Mouse (Mus musculus): ENCODE measurements at regions not wholly inside any gene's neighbourhood (a gene's known extent, or its start where the extent isn't known, plus 50 kb on each side); places are given as distances from the start of the nearest gene placed in this dataset.

DNA sequence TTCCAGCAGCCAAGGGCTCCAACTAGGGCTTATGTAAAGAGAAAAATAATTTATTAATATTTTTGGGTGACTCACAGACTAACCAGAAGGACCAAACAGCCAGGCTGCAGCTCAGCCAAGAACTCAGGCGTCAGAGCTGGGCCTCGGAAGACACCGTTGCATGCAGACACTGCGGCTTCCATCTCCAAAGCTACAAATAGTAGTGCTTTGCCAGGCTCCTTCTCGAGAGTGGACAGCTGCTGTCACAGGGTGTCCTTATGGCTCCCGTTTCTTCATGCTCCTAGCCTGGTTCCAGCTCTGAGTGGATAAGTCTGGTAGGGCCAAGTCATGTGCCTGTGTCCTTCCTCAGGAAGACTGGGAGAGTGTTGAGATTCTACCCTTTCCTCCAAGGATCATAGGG lies 190.8 kb upstream of the Creb1 start:
- H3K4me3 ChIP-seq (replicated peaks) = no peak overlapping the region
- no peak for ATAC-seq (ENCODE audit: insufficient number of reproducible peaks, insufficient read depth, low FRiP score, low TSS enrichment, low read depth)

DNA sequence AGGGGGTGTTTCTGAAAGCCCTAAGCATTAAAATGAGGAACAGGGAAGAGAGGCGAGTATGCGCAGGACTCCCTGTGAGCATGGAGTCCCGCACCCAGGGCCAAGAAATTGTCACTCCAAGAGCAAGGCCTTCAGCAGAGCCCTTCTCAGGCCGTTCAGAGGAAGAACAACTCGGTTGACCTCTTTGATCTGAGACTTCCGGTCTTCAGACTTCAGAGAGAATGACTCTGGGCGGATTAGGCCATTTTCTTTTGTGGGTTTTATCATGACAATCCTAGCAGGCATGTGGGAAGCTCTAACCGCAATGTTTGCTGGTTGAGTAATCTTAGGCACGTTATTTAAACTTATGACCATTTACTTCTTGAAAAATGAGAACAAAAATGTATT lies 193.9 kb upstream of the Creb1 start:
- Histone ChIP-seq H3K9me3 (no peaks in the 10 kb centered on the region), H3K4me3 (replicated peaks) (no peak overlapping the region), H3K4me1 (replicated peaks) (no peaks in the 10 kb centered on the region), H3K4me2 (no peak overlapping the region), H3K36me3 (no peaks in the 10 kb centered on the region), H3K27ac (no peak overlapping the region), H3K27me3 (no peaks in the 10 kb centered on the region), H3K9ac (replicated peaks) (no peak overlapping the region)
- ATAC-seq (ENCODE audit: insufficient number of reproducible peaks, insufficient read depth, low FRiP score, low TSS enrichment, low read depth) = no peak
- 43% methylated on average over 9 of the region's 9 CpGs for WGBS

More for the DNA sequence above, 190.8 kb upstream of the Creb1 start:
- Histone ChIP-seq H3K9ac (replicated peaks) (no peak overlapping the region), H3K4me2 (no peak overlapping the region), H3K4me1 (replicated peaks) (no peaks in the 10 kb centered on the region), H3K27me3 (no peaks in the 10 kb centered on the region), H3K9me3 (no peaks in the 10 kb centered on the region), H3K36me3 (no peaks in the 10 kb centered on the region), H3K27ac (no peak overlapping the region)
- WGBS = 89% methylated on average over 6 of the region's 6 CpGs

DNA sequence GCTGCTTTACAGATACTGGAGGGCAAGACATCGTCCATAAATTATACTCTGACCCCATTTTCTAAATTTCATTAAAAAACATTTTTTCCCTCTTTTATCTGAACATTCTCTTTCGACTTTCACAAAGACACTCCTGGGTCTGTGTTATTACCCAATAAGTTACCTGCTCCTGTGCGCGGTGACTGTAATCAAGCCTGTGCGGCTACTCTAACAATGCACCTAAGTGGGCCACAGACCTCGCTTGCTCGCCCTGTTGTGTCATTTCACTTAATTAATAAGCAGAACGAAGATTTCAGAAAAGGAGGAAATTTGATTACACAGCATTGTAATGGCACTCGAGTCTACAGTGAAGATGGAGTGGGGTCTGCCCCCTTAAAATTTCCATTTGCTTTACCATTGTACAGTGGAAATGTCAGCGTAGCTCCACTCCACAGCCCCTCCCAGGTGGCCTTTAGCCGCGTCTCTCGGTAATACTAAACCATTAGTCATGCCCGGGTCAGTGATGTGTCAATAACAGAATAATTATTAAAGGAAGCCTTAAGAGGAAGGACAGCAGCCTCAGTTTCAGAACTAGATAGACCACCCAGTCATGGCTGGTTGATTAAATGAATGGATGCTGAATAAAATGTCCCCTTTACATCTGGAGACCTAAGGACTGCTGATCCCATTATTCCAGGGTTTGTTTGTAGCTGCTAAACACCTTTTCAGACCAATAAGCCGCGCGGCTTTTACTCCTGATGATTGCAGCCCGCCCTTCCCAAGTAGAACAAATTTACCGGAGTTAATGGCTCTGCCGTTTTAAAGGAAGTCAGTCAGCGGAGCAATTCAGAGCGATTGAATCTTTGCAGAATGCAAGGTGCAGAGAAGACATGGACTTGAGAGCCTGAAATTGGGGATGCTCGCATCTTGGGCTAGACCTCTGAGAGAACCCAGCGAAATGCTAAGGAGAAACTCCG lies 194.5 kb upstream of the Creb1 start:
- WGBS = 63% methylated on average over 25 of the region's 25 CpGs
- H3K9ac ChIP-seq (replicated peaks) = no peak overlapping the region
- H3K4me2 ChIP-seq = no peak overlapping the region
- no peak for ATAC-seq (ENCODE audit: insufficient number of reproducible peaks, insufficient read depth, low FRiP score, low TSS enrichment, low read depth)
- no peaks in the 10 kb centered on the region for H3K9me3 ChIP-seq
- no peak overlapping the region for H3K4me3 ChIP-seq (replicated peaks)
- H3K27ac ChIP-seq = no peak overlapping the region
- H3K4me1 ChIP-seq (replicated peaks) = no peaks in the 10 kb centered on the region
- no peaks in the 10 kb centered on the region for H3K36me3 ChIP-seq
- no peaks in the 10 kb centered on the region for H3K27me3 ChIP-seq

- H3K9ac ChIP-seq (replicated peaks) = no peak overlapping the region
- H3K27me3 ChIP-seq = no peaks in the 10 kb centered on the region
- no peak for ATAC-seq (ENCODE audit: insufficient number of reproducible peaks, insufficient read depth, low FRiP score, low TSS enrichment, low read depth)
- H3K36me3 ChIP-seq = no peaks in the 10 kb centered on the region
- no peak overlapping the region for H3K27ac ChIP-seq
- no peaks in the 10 kb centered on the region for H3K9me3 ChIP-seq
- 83% methylated on average over 2 of the region's 2 CpGs for WGBS
- H3K4me3 ChIP-seq (replicated peaks) = no peak overlapping the region
- no peak overlapping the region for H3K4me2 ChIP-seq
- H3K4me1 ChIP-seq (replicated peaks) = 0 out of 2 replicates have a peak, but pooled peaks cover 3% of the 10 kb centered on the region
These were observed 200.9 kb upstream of the Creb1 start for GRCm38 (mm10) chr1:64331566-64331965.

DNA sequence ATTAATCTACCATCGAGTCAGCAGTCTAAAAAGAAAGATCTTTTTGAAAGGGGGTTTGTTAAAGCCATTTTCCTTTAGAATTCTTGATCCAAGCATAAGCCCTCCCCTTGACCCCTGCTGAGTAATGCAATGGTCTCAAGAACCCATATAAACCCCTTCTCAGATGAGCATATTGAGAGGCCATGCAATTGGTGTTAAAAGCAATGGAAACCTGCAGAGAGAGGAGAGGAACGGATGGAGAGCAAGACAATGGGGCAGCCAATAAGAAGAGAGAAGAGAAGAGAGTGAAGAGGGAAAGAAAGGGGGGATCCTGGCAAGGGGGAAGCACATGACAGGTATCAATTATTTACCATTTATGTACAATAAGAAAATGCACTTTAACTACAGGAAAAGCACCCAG lies 201.7 kb upstream of the Creb1 start:
- H3K27me3 ChIP-seq = no peaks in the 10 kb centered on the region

GRCm38 (mm10) chr1:64322197-64322596 lies 200.1 kb upstream of the Klf7 start:
- no peak overlapping the region for H3K9ac ChIP-seq (replicated peaks)
- no peaks in the 10 kb centered on the region for H3K4me1 ChIP-seq (replicated peaks)
- no peak overlapping the region for H3K4me2 ChIP-seq
- H3K4me3 ChIP-seq (replicated peaks) = no peak overlapping the region
- H3K9me3 ChIP-seq = 0 out of 2 replicates have a peak, but pooled peaks cover 4% of the 10 kb centered on the region
- H3K36me3 ChIP-seq = no peaks in the 10 kb centered on the region
- ATAC-seq (ENCODE audit: insufficient number of reproducible peaks, insufficient read depth, low FRiP score, low TSS enrichment, low read depth) = no peak
- 88% methylated on average over 4 of the region's 4 CpGs for WGBS
- H3K27me3 ChIP-seq = no peaks in the 10 kb centered on the region
- no peak overlapping the region for H3K27ac ChIP-seq

More for the DNA sequence above, 201.7 kb upstream of the Creb1 start:
- Histone ChIP-seq H3K4me2 (no peak overlapping the region), H3K9ac (replicated peaks) (no peak overlapping the region), H3K27ac (no peak overlapping the region), H3K9me3 (0 out of 2 replicates have a peak, but pooled peaks cover 4% of the 10 kb centered on the region), H3K4me3 (replicated peaks) (no peak overlapping the region), H3K4me1 (replicated peaks) (0 out of 2 replicates have a peak, but pooled peaks cover 3% of the 10 kb centered on the region), H3K36me3 (no peaks in the 10 kb centered on the region)
- ATAC-seq (ENCODE audit: insufficient number of reproducible peaks, insufficient read depth, low FRiP score, low TSS enrichment, low read depth) = no peak
- 62% methylated on average over 2 of the region's 2 CpGs for WGBS

DNA sequence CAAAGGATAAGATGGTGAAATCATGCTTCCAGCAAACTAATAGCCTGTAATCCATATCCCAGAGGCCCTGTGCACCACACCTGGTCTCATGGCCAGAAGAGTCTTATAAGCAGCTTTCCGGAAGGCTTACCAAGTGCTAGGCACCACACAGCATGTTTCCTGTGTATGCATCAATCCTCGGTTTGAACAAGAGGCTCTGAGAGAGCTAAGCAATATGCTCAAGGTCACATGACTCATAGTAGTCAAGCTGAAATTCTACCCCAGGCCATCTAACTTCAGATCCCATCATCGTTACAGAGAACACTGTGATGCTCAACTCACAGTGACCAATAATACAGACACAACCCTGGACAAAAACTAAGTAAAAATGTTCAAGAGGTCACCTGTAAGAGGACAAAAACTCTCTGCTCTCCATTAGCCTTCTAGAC lies 197.1 kb upstream of the Klf7 start:
- Histone ChIP-seq H3K27ac (no peak overlapping the region), H3K36me3 (no peaks in the 10 kb centered on the region), H3K4me2 (no peak overlapping the region), H3K27me3 (no peaks in the 10 kb centered on the region), H3K4me3 (replicated peaks) (no peak overlapping the region), H3K9me3 (no peaks in the 10 kb centered on the region), H3K4me1 (replicated peaks) (no peaks in the 10 kb centered on the region), H3K9ac (replicated peaks) (no peak overlapping the region)
- ATAC-seq (ENCODE audit: insufficient number of reproducible peaks, insufficient read depth, low FRiP score, low TSS enrichment, low read depth) = no peak
- 68% methylated on average over 3 of the region's 3 CpGs for WGBS

- H3K9ac ChIP-seq (replicated peaks) = no peak overlapping the region
- H3K4me2 ChIP-seq = no peak overlapping the region
- no peaks in the 10 kb centered on the region for H3K27me3 ChIP-seq
- H3K27ac ChIP-seq = no peak overlapping the region
- H3K9me3 ChIP-seq = no peaks in the 10 kb centered on the region
- WGBS = 82% methylated on average over 8 of the region's 8 CpGs
- no peaks in the 10 kb centered on the region for H3K36me3 ChIP-seq
- ATAC-seq (ENCODE audit: insufficient number of reproducible peaks, insufficient read depth, low FRiP score, low TSS enrichment, low read depth) = no peak
- no peaks in the 10 kb centered on the region for H3K4me1 ChIP-seq (replicated peaks)
- H3K4me3 ChIP-seq (replicated peaks) = no peak overlapping the region
These were observed 196.5 kb upstream of the Klf7 start for GRCm38 (mm10) chr1:64318440-64319154.

GRCm38 (mm10) chr1:64317032-64317636 lies 195.1 kb upstream of the Klf7 start:
- Histone ChIP-seq H3K9ac (replicated peaks) (no peak overlapping the region), H3K4me2 (no peak overlapping the region), H3K36me3 (no peaks in the 10 kb centered on the region), H3K4me3 (replicated peaks) (no peak overlapping the region), H3K27ac (no peak overlapping the region), H3K4me1 (replicated peaks) (no peaks in the 10 kb centered on the region), H3K27me3 (no peaks in the 10 kb centered on the region), H3K9me3 (no peaks in the 10 kb centered on the region)
- ATAC-seq (ENCODE audit: insufficient number of reproducible peaks, insufficient read depth, low FRiP score, low TSS enrichment, low read depth) = no peak
- whole genome bisulfite sequencing = 61% methylated on average over 5 of the region's 5 CpGs

DNA sequence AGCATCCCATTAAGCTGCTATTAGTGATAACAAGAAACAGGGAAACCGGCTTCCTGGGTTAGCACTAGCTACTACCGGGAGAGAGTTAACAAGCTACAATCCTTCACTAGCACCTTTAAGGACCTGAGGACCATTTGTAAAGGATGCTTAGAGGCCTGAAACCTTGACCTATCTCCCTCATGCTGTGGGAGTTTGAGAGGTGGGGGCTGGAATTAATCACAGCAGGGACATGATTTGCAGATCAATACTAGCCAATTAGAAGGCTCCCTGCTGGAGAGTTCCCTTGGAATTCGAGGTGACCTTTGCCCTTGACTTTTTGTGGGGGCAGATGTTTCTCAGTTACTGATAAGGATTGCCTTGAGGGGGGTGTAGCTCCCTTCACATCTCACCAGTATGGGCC lies 189.3 kb upstream of the Klf7 start:
- no peaks in the 10 kb centered on the region for H3K27me3 ChIP-seq
- no peak overlapping the region for H3K9ac ChIP-seq (replicated peaks)
- ATAC-seq (ENCODE audit: insufficient number of reproducible peaks, insufficient read depth, low FRiP score, low TSS enrichment, low read depth) = no peak
- 10% methylated on average over 3 of the region's 3 CpGs for WGBS
- no peak overlapping the region for H3K4me3 ChIP-seq (replicated peaks)
- H3K36me3 ChIP-seq = no peaks in the 10 kb centered on the region
- H3K27ac ChIP-seq = no peak overlapping the region
- no peak overlapping the region for H3K4me2 ChIP-seq
- no peaks in the 10 kb centered on the region for H3K9me3 ChIP-seq
- no peaks in the 10 kb centered on the region for H3K4me1 ChIP-seq (replicated peaks)

GRCm38 (mm10) chr1:64308560-64308959 lies 186.5 kb upstream of the Klf7 start:
- Histone ChIP-seq H3K4me3 (replicated peaks) (no peak overlapping the region), H3K27me3 (no peaks in the 10 kb centered on the region), H3K4me1 (replicated peaks) (no peaks in the 10 kb centered on the region), H3K9ac (replicated peaks) (no peak overlapping the region), H3K36me3 (no peaks in the 10 kb centered on the region), H3K4me2 (no peak overlapping the region), H3K27ac (no peak overlapping the region), H3K9me3 (no peaks in the 10 kb centered on the region)
- 93% methylated on average over 15 of the region's 15 CpGs for WGBS
- no peak for ATAC-seq (ENCODE audit: insufficient number of reproducible peaks, insufficient read depth, low FRiP score, low TSS enrichment, low read depth)

Measured in limb, embryonic 12.5 days (tissue).